Mouse (Mus musculus): Measurements from ENCODE around the gene Atp6v0a1. TPM values are rescaled to one million over a fixed set of nuclear protein-coding genes. Genes with fewer than 3 reads are reported as not detected.
A peak's percentile ranks its signal among the peaks of the same experiment; 100 is the strongest.

Gene Atp6v0a1
- total RNA-seq, 2 experiments from 2014 or later: 446 to 454 TPM

GRCm38 (mm10) chr11:101081659-101082058 is 72.4 kb downstream of the Atp6v0a1 start:
- DNase-seq (ENCODE audit: extremely low spot score in 1 of 2, low spot score in 1 of 2): no peak

- DNase-seq (ENCODE audit: extremely low spot score in 1 of 2, low spot score in 1 of 2): peak; percentile 70 to 72
These were observed 73.2 kb downstream of the Atp6v0a1 start, which contains the start of gene Coasy for GRCm38 (mm10) chr11:101082208-101083082. Gene Coasy (plus strand): TSS chr11:101082565.

- DNase-seq (ENCODE audit: extremely low spot score in 1 of 2, low spot score in 1 of 2): no peak
These were observed 73.9 kb downstream of the Atp6v0a1 start for GRCm38 (mm10) chr11:101083083-101083697.

GRCm38 (mm10) chr11:101084246-101084645 is 75.0 kb downstream of the Atp6v0a1 start:
- DNase-seq (ENCODE audit: extremely low spot score in 1 of 2, low spot score in 1 of 2): no peak

- DNase-seq (ENCODE audit: extremely low spot score in 1 of 2, low spot score in 1 of 2): no peak
These were observed 75.6 kb downstream of the Atp6v0a1 start for GRCm38 (mm10) chr11:101084811-101085210.

GRCm38 (mm10) chr11:101085617-101086322 is 76.5 kb downstream of the Atp6v0a1 start:
- no peak for DNase-seq (ENCODE audit: extremely low spot score in 1 of 2, low spot score in 1 of 2)

- no peak for DNase-seq (ENCODE audit: extremely low spot score in 1 of 2, low spot score in 1 of 2)
These were observed 77.0 kb downstream of the Atp6v0a1 start for GRCm38 (mm10) chr11:101086323-101086674.

- peak; percentile 73 to 81 for DNase-seq (ENCODE audit: extremely low spot score in 1 of 2, low spot score in 1 of 2)
These were observed 77.8 kb downstream of the Atp6v0a1 start, which contains the start of gene Mlx for GRCm38 (mm10) chr11:101086756-101087681. Gene Mlx (plus strand): TSS chr11:101087277.

- DNase-seq (ENCODE audit: extremely low spot score in 1 of 2, low spot score in 1 of 2): no peak
These were observed 78.4 kb downstream of the Atp6v0a1 start for GRCm38 (mm10) chr11:101087682-101088055.

- no peak for DNase-seq (ENCODE audit: extremely low spot score in 1 of 2, low spot score in 1 of 2)
These were observed 80.7 kb downstream of the Atp6v0a1 start for GRCm38 (mm10) chr11:101089931-101090330.

- peak in 1 of 2 experiments; percentile 32 for DNase-seq (ENCODE audit: extremely low spot score in 1 of 2, low spot score in 1 of 2)
These were observed 85.7 kb downstream of the Atp6v0a1 start for GRCm38 (mm10) chr11:101094930-101095313.

GRCm38 (mm10) chr11:101095314-101096024 is 86.2 kb downstream of the Atp6v0a1 start, which contains the start of gene Psmc3ip:
Gene Psmc3ip (minus strand): TSS chr11:101095436.
- DNase-seq (ENCODE audit: extremely low spot score in 1 of 2, low spot score in 1 of 2): peak; percentile 76 to 89

- DNase-seq (ENCODE audit: extremely low spot score in 1 of 2, low spot score in 1 of 2): no peak
These were observed 89.0 kb downstream of the Atp6v0a1 start for GRCm38 (mm10) chr11:101098231-101098630.

- no peak for DNase-seq (ENCODE audit: extremely low spot score in 1 of 2, low spot score in 1 of 2)
These were observed 93.8 kb downstream of the Atp6v0a1 start for GRCm38 (mm10) chr11:101103011-101103410.

- no peak for DNase-seq (ENCODE audit: extremely low spot score in 1 of 2, low spot score in 1 of 2)
These were observed 100.1 kb downstream of the Atp6v0a1 start for GRCm38 (mm10) chr11:101109351-101109750.

- no peak for DNase-seq (ENCODE audit: extremely low spot score in 1 of 2, low spot score in 1 of 2)
These were observed 101.5 kb downstream of the Atp6v0a1 start for GRCm38 (mm10) chr11:101110708-101111107.

- no peak for DNase-seq (ENCODE audit: extremely low spot score in 1 of 2, low spot score in 1 of 2)
These were observed 101.9 kb downstream of the Atp6v0a1 start for GRCm38 (mm10) chr11:101111178-101111577.

GRCm38 (mm10) chr11:101112186-101112585 is 102.9 kb downstream of the Atp6v0a1 start:
- DNase-seq (ENCODE audit: extremely low spot score in 1 of 2, low spot score in 1 of 2): no peak
